Mouse (Mus musculus) heart, embryonic 11.5 days (tissue): Measurements from ENCODE around the gene Cd81. TPM values are rescaled to one million over a fixed set of nuclear protein-coding genes. Genes with fewer than 3 reads are reported as not detected.
A peak's percentile ranks its signal among the peaks of the same experiment; 100 is the strongest.

Experiments used
- ATAC-seq: fragments of 200-750 bp; cut with Nextera tagmentation; replicated peaks from 2 replicates; pipeline ENCODE4 v1.8.0; 2017; ENCODE audit warnings: moderate library complexity; ENCODE audit not compliant: insufficient number of reproducible peaks, low FRiP score, low TSS enrichment
- H3K27ac ChIP-seq: fragments of 300-500 bp; sonication (generic); 2 replicates; pipeline ENCODE4 v1.5.1; 2014; ENCODE audit warnings: mild to moderate bottlenecking, low read depth, low read length
- H3K27me3 ChIP-seq: fragments of 300-500 bp; sonication (generic); 2 replicates; pipeline ENCODE4 v1.6.1; 2014; ENCODE audit warnings: mild to moderate bottlenecking, low read length, mixed read lengths; ENCODE audit not compliant: control insufficient read depth, insufficient read depth
- H3K36me3 ChIP-seq: fragments of 300-500 bp; sonication (generic); 2 replicates; pipeline ENCODE4 v1.6.1; 2014; ENCODE audit warnings: mild to moderate bottlenecking, low read length, moderate library complexity, mixed read lengths; ENCODE audit not compliant: control insufficient read depth, insufficient read depth
- H3K4me1 ChIP-seq: fragments of 300-500 bp; sonication (generic); 2 replicates; pipeline ENCODE4 v1.6.1; 2014; ENCODE audit warnings: low read length; ENCODE audit not compliant: control insufficient read depth, insufficient read depth
- H3K4me2 ChIP-seq: fragments of 300-500 bp; sonication (generic); 2 replicates; pipeline ENCODE4 v1.6.1; 2014; ENCODE audit warnings: mild to moderate bottlenecking, moderate library complexity
- H3K4me3 ChIP-seq: fragments of 300-500 bp; sonication (generic); 2 replicates; pipeline ENCODE4 v1.5.1; 2014; ENCODE audit warnings: low read depth, low read length
- H3K9ac ChIP-seq: fragments of 300-500 bp; sonication (generic); 2 replicates; pipeline ENCODE4 v1.6.1; 2014; ENCODE audit warnings: mild to moderate bottlenecking, low read depth, low read length, moderate library complexity
- H3K9me3 ChIP-seq: fragments of 300-500 bp; sonication (generic); replicated peaks from 2 replicates; pipeline ENCODE4 v1.6.1; 2016; ENCODE audit warnings: low read length; ENCODE audit not compliant: control insufficient read depth
- WGBS: fragments of 180-500 bp; shearing (Covaris S2); extraction: QIAGEN DNeasy Blood & Tissue Kit; methylation state at CpG from one replicate; pipeline ENCODE4 v1.1.7; 2014; ENCODE audit not compliant: insufficient replicate concordance; 5-methylcytosine and 5-hydroxymethylcytosine counted together
- polyA plus RNA-seq: library from polyadenylated mRNA; unstranded; fragments of >200 nt; fragmentation: Nextera tagmentation; extraction: Ambion mirVana; gene quantifications from 2 replicates; pipeline ENCODE4 v1.2.1, GENCODE M21; 2014

The Cd81 gene
- polyA plus RNA-seq, 1 experiment from 2014 or later, result 632 TPM

DNA sequence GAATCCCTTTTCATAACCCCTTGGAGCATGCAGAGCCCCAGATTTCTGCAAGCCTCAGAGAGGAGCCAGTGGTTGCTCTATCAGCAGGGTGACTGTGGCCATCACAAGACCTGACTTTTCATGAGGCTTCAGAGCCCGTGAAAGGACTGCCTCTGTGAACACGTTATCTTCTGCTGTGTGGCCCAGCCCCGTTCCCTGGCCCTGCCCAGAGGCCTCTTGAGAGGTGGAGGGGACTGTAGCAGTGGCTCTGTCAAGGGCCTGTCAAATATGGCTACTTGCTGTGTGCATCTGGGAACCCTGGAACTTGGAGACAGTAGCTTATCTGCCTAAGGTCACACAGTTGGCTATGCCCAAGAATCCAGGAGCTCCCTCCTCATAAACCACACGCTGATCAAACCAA, 59.2 kb downstream of the Cd81 start:
- ATAC-seq, result no peak
- Histone ChIP-seq H3K4me3 (no peak overlapping the region), H3K9ac (peak overlapping the region; percentile 28; the same call in 1 of the 2 replicates), H3K4me2 (peak overlapping the region; percentile 29), H3K4me1 (peaks cover 60% of the 10 kb centered on the region), H3K9me3 (no peaks in the 10 kb centered on the region; the same call in 1 of the 2 replicates), H3K27me3 (peaks cover 21% of the 10 kb centered on the region), H3K36me3 (no peaks in the 10 kb centered on the region), H3K27ac (peak overlapping the region; percentile 94)
- 21% methylated on average over 4 of the region's 4 CpGs for WGBS

DNA sequence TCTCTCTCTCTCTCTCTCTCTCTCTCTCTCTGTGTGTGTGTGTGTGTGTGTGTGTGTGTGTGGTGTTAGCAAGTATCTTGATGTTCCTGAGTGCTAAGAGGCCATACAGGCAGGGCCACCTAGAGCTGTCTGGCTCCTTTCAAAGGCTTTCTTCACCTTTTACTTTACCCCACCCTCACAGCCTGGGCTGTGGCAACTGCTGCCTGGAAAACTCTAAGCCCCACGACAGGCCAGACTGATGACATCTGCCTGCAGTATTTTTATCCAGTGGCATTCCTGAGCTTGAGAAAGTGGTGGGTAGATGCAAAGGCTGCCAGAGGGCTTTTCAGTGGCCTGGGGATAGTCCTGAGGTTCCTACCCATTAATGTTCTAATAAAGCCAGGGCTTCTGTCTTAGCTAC, 59.9 kb downstream of the Cd81 start:
- peaks cover 54% of the 10 kb centered on the region for H3K4me1 ChIP-seq
- no peak overlapping the region for H3K4me3 ChIP-seq
- H3K4me2 ChIP-seq, result peak overlapping the region; percentile 14; the same call in 1 of the 2 replicates
- H3K36me3 ChIP-seq, result no peaks in the 10 kb centered on the region
- H3K27me3 ChIP-seq, result peaks cover 14% of the 10 kb centered on the region
- H3K9ac ChIP-seq, result peak overlapping the region; percentile 36; the same call in 1 of the 2 replicates
- H3K9me3 ChIP-seq, result no peaks in the 10 kb centered on the region; the same call in 1 of the 2 replicates
- ATAC-seq, result peak; percentile 64; the same call in 1 of the 2 replicates
- H3K27ac ChIP-seq, result peak overlapping the region; percentile 94
- WGBS, result 4% methylated on average over 1 of the region's 1 CpGs

DNA sequence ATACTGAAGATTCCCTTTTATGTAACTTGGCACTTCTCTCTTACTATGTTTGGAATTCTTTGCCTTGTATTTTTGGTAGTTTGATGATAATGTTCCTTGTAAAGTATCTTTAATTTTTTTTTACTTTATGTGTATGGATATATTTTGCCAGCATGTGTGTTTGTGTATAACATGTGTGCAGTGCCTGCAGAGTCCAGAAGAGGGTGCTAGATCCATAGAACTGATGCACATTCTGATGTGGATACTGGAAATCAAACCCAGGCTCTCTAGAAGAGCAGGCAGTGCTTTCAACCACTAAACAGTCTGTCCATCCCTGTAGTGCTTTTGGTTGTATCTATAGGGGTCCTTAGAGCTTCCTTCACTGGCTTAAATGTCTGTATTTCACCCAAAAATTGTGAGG, 62.2 kb downstream of the Cd81 start:
- Histone ChIP-seq H3K27ac (no peak overlapping the region), H3K4me3 (no peak overlapping the region), H3K27me3 (no peaks in the 10 kb centered on the region), H3K36me3 (no peaks in the 10 kb centered on the region), H3K9ac (no peak overlapping the region), H3K9me3 (no peaks in the 10 kb centered on the region; the same call in 1 of the 2 replicates), H3K4me1 (peaks cover 47% of the 10 kb centered on the region), H3K4me2 (no peak overlapping the region)
- ATAC-seq, result no peak

DNA sequence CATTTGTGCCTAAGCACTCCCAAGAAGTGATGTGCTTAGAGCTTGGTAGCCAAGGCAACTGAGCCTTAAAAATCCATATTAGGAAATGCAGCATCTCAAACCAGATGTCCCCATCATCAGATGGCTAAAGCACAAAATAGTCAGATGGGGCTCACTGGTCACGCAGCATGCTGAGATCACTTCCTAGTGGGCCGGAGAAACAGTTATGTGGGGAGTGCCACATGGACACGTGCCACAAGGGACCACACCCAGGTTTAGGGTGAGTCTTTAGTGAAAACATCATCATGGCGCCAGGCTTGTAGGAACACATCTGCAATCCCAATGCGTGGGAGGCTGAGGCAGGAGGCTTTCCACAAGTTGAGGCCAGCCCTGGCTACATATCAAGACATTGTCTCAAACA, 64.0 kb downstream of the Cd81 start:
- WGBS, result 76% methylated on average over 5 of the region's 5 CpGs
- Histone ChIP-seq H3K9me3 (no peaks in the 10 kb centered on the region; the same call in 1 of the 2 replicates), H3K4me3 (no peak overlapping the region), H3K27me3 (no peaks in the 10 kb centered on the region), H3K9ac (no peak overlapping the region), H3K36me3 (no peaks in the 10 kb centered on the region), H3K4me2 (no peak overlapping the region), H3K4me1 (peaks cover 44% of the 10 kb centered on the region), H3K27ac (no peak overlapping the region)
- no peak for ATAC-seq

Other genes with a start within 250 kb of the Cd81 start
- gene Th, start 121.6 kb upstream of the Cd81 start, polyA plus RNA-seq, result 1.5 TPM in 2 replicates
- gene Ascl2, start 83.5 kb upstream of the Cd81 start, polyA plus RNA-seq, result 0.42 and 0.44 TPM in 2 replicates
- gene Tspan32, start 47.7 kb upstream of the Cd81 start, polyA plus RNA-seq, result 18.2 and 19.5 TPM in 2 replicates
- gene Tssc4, start 16.5 kb downstream of the Cd81 start, polyA plus RNA-seq, result 36.2 and 48.4 TPM in 2 replicates
- gene Trpm5, start 41.9 kb downstream of the Cd81 start, polyA plus RNA-seq, result 1.2 and 2.4 TPM in 2 replicates
- 9.2 and 12.1 TPM in 2 replicates for gene Kcnq1, start 53.6 kb downstream of the Cd81 start, polyA plus RNA-seq